ENCODE assay signal across 19 mouse cellular contexts in genomic region chr4:70012220-70012580, GRCm38 (mm10).
DNase-seq lines count a peak whose midpoint lies in the region; ATAC-seq and TF ChIP-seq lines count a peak whose summit lies in the region.
"Had no signal": no experiment of that assay in that cellular context is flagged by ENCODE, and none has a peak within 500 bp of the region (broad histone marks: within the 10 kb centered on the region; RNA-seq: fewer than 3 reads in every experiment).

No protein-coding gene starts in this region.

- H3K4me1 ChIP-seq in forebrain, embryonic 13.5 days, result 0 out of 2 replicates have a peak, but pooled peaks cover 5% of the 10 kb centered on the region
- H3K4me1 ChIP-seq in forebrain, embryonic 11.5 days (replicated peaks; ENCODE audit: control insufficient read depth, insufficient read depth, low read length), result no peaks in the 10 kb centered on the region
- H3K4me1 ChIP-seq in stomach, embryonic 14.5 days (ENCODE audit: control insufficient read depth, insufficient read depth, low read length), result no peaks in the 10 kb centered on the region
- no peaks in the 10 kb centered on the region for H3K4me1 ChIP-seq in stomach, postnatal 0 days (replicated peaks; ENCODE audit: control insufficient read depth, insufficient read depth)
- peaks cover 2% of the 10 kb centered on the region; the same call in 1 of the 2 replicates for H3K4me1 ChIP-seq in midbrain, embryonic 12.5 days
- H3K4me1 ChIP-seq in liver, embryonic 12.5 days, result no peaks in the 10 kb centered on the region
- H3K4me1 ChIP-seq: embryonic facial prominence, embryonic 13.5 days; limb, embryonic 15.5 days had no signal

- H3K36me3 ChIP-seq in forebrain, embryonic 13.5 days (ENCODE audit: poor library complexity, severe bottlenecking), result no peaks in the 10 kb centered on the region
- no peaks in the 10 kb centered on the region for H3K36me3 ChIP-seq in forebrain, embryonic 11.5 days (ENCODE audit: control insufficient read depth, insufficient read depth, low read length)
- no peaks in the 10 kb centered on the region for H3K36me3 ChIP-seq in stomach, embryonic 14.5 days (ENCODE audit: control insufficient read depth, insufficient read depth, low read length)
- no peaks in the 10 kb centered on the region for H3K36me3 ChIP-seq in stomach, postnatal 0 days (ENCODE audit: control insufficient read depth, insufficient read depth, low read length)
- H3K36me3 ChIP-seq in midbrain, embryonic 12.5 days, result no peaks in the 10 kb centered on the region
- H3K36me3 ChIP-seq in liver, embryonic 12.5 days, result no peaks in the 10 kb centered on the region
- H3K36me3 ChIP-seq: embryonic facial prominence, embryonic 13.5 days; limb, embryonic 15.5 days had no signal

- no peaks in the 10 kb centered on the region for H3K9me3 ChIP-seq in forebrain, embryonic 13.5 days (replicated peaks)
- no peaks in the 10 kb centered on the region for H3K9me3 ChIP-seq in forebrain, embryonic 11.5 days (ENCODE audit: control insufficient read depth, low read length)
- H3K9me3 ChIP-seq in stomach, embryonic 14.5 days (ENCODE audit: control insufficient read depth, low read depth, low read length), result no peaks in the 10 kb centered on the region
- no peaks in the 10 kb centered on the region for H3K9me3 ChIP-seq in stomach, postnatal 0 days (ENCODE audit: control insufficient read depth, low read length)
- H3K9me3 ChIP-seq in midbrain, embryonic 12.5 days, result no peaks in the 10 kb centered on the region
- H3K9me3 ChIP-seq in liver, embryonic 12.5 days (replicated peaks), result no peaks in the 10 kb centered on the region
- H3K9me3 ChIP-seq: embryonic facial prominence, embryonic 13.5 days; limb, embryonic 15.5 days had no signal

- DNase-seq in forebrain, embryonic 11.5 days (ENCODE audit: low spot score), result no peak
- no peak for DNase-seq in stomach, postnatal 0 days (ENCODE audit: low spot score)
- no peak for DNase-seq in ovary, postnatal 10 days (ENCODE audit: low spot score)
- no peak for DNase-seq in adrenal gland, postnatal 14 days
- DNase-seq: cerebellum, postnatal 36 days; gastrocnemius, postnatal 25 days; layer of hippocampus, adult 9-11 months; lung, adult 18-20 months; thymus, postnatal 36 days had no signal

- no peak for TF ChIP-seq EP300 in stomach, postnatal 0 days (optimal IDR thresholded peaks at IDR 0.05)

- H3K27ac ChIP-seq in forebrain, embryonic 13.5 days, result no peak overlapping the region
- no peak overlapping the region for H3K27ac ChIP-seq in forebrain, embryonic 11.5 days (ENCODE audit: low read depth, low read length)
- H3K27ac ChIP-seq in stomach, embryonic 14.5 days (ENCODE audit: low read length), result no peak overlapping the region
- H3K27ac ChIP-seq in stomach, postnatal 0 days (replicated peaks), result no peak overlapping the region
- peak overlapping the region; percentile 50 for H3K27ac ChIP-seq in midbrain, embryonic 12.5 days (replicated peaks)
- H3K27ac ChIP-seq in liver, embryonic 12.5 days, result no peak overlapping the region
- H3K27ac ChIP-seq: embryonic facial prominence, embryonic 13.5 days; limb, embryonic 15.5 days; macrophage had no signal

- no peak overlapping the region for H3K4me2 ChIP-seq in forebrain, embryonic 13.5 days
- H3K4me2 ChIP-seq in forebrain, embryonic 11.5 days (ENCODE audit: low read depth, low read length, severe bottlenecking), result no peak overlapping the region
- no peak overlapping the region for H3K4me2 ChIP-seq in stomach, embryonic 14.5 days (replicated peaks; ENCODE audit: low read depth, low read length)
- H3K4me2 ChIP-seq in stomach, postnatal 0 days (replicated peaks; ENCODE audit: low read depth), result no peak overlapping the region
- no peak overlapping the region for H3K4me2 ChIP-seq in midbrain, embryonic 12.5 days (replicated peaks)
- no peak overlapping the region for H3K4me2 ChIP-seq in liver, embryonic 12.5 days
- H3K4me2 ChIP-seq: embryonic facial prominence, embryonic 13.5 days; heart, embryonic 11.5 days; limb, embryonic 15.5 days had no signal

- no peak for TF ChIP-seq CTCF in stomach, postnatal 0 days (IDR thresholded peaks at IDR 0.05; ENCODE audit: low read depth)

- no peak overlapping the region for H3K9ac ChIP-seq in forebrain, embryonic 13.5 days
- no peak overlapping the region for H3K9ac ChIP-seq in forebrain, embryonic 11.5 days (ENCODE audit: low read length)
- H3K9ac ChIP-seq in stomach, embryonic 14.5 days (replicated peaks; ENCODE audit: low read depth, low read length), result no peak overlapping the region
- no peak overlapping the region for H3K9ac ChIP-seq in stomach, postnatal 0 days (ENCODE audit: low read length)
- H3K9ac ChIP-seq in midbrain, embryonic 12.5 days (replicated peaks), result no peak overlapping the region
- H3K9ac ChIP-seq in liver, embryonic 12.5 days, result no peak overlapping the region
- H3K9ac ChIP-seq: embryonic facial prominence, embryonic 13.5 days; limb, embryonic 15.5 days had no signal

- WGBS in forebrain, embryonic 13.5 days, result 51% methylated on average over 6 of the region's 6 CpGs
- 54% methylated on average over 6 of the region's 6 CpGs for WGBS in forebrain, embryonic 11.5 days
- WGBS in stomach, embryonic 14.5 days, result 38% methylated on average over 6 of the region's 6 CpGs
- 42% methylated on average over 6 of the region's 6 CpGs for WGBS in stomach, postnatal 0 days
- WGBS in midbrain, embryonic 12.5 days, result 40% methylated on average over 6 of the region's 6 CpGs
- 50% methylated on average over 6 of the region's 6 CpGs for WGBS in liver, embryonic 12.5 days (ENCODE audit: insufficient replicate concordance)

- H3K4me3 ChIP-seq in forebrain, embryonic 13.5 days, result no peak overlapping the region
- H3K4me3 ChIP-seq in forebrain, embryonic 11.5 days (ENCODE audit: low read depth, low read length), result no peak overlapping the region
- no peak overlapping the region for H3K4me3 ChIP-seq in stomach, embryonic 14.5 days (ENCODE audit: low read depth, low read length)
- H3K4me3 ChIP-seq in stomach, postnatal 0 days (ENCODE audit: low read depth, low read length), result no peak overlapping the region
- no peak overlapping the region for H3K4me3 ChIP-seq in midbrain, embryonic 12.5 days
- no peak overlapping the region for H3K4me3 ChIP-seq in liver, embryonic 12.5 days
- H3K4me3 ChIP-seq: embryonic facial prominence, embryonic 13.5 days; limb, embryonic 15.5 days had no signal

- peak; percentile 66 for ATAC-seq in forebrain, embryonic 13.5 days
- ATAC-seq in forebrain, embryonic 11.5 days (replicated peaks; ENCODE audit: low FRiP score), result no peak
- ATAC-seq in stomach, embryonic 14.5 days (ENCODE audit: insufficient number of reproducible peaks, insufficient read depth, low FRiP score, low read depth), result peak; percentile 33; the same call in 1 of the 2 replicates
- no peak for ATAC-seq in stomach, postnatal 0 days (ENCODE audit: low FRiP score, low TSS enrichment)
- ATAC-seq in midbrain, embryonic 12.5 days (ENCODE audit: low FRiP score, low read depth), result peak; percentile 68
- no peak for ATAC-seq in liver, embryonic 12.5 days
- ATAC-seq: intestine, embryonic 16.5 days; Patski had no signal

- H3K27me3 ChIP-seq in forebrain, embryonic 13.5 days, result no peaks in the 10 kb centered on the region
- H3K27me3 ChIP-seq in forebrain, embryonic 11.5 days (ENCODE audit: control insufficient read depth, insufficient read depth, low read length), result no peaks in the 10 kb centered on the region
- H3K27me3 ChIP-seq in stomach, embryonic 14.5 days (ENCODE audit: control insufficient read depth, insufficient read depth, low read length), result no peaks in the 10 kb centered on the region
- no peaks in the 10 kb centered on the region for H3K27me3 ChIP-seq in stomach, postnatal 0 days (ENCODE audit: control insufficient read depth, insufficient read depth, low read length)
- H3K27me3 ChIP-seq in midbrain, embryonic 12.5 days, result no peaks in the 10 kb centered on the region
- H3K27me3 ChIP-seq in liver, embryonic 12.5 days (replicated peaks), result no peaks in the 10 kb centered on the region
- H3K27me3 ChIP-seq: embryonic facial prominence, embryonic 13.5 days; limb, embryonic 15.5 days; Patski had no signal

Comparison
In these comparisons a context has a peak if more than half of its experiments do, and no peak if none do; other contexts are left out.
1. ATAC-seq: peak in forebrain, embryonic 13.5 days (single experiment), stomach, embryonic 14.5 days (single experiment) and midbrain, embryonic 12.5 days (single experiment); none in forebrain, embryonic 11.5 days (single experiment), stomach, postnatal 0 days (single experiment) and liver, embryonic 12.5 days (single experiment).